Mouse (Mus musculus) bone marrow macrophage, adult 2 months (primary cell): ENCODE measurements around the gene Atp11b.

Experiments
- CTCF ChIP-seq: IDR thresholded peaks from 2 replicates; pipeline ENCODE4 v1.5.1; 2012; ENCODE audit warnings: low read depth, mild to moderate bottlenecking, low read length, moderate library complexity
- POLR2A ChIP-seq: IDR thresholded peaks from 2 replicates; pipeline ENCODE4 v1.6.1; 2012; ENCODE audit warnings: mild to moderate bottlenecking, low read depth, low read length, borderline replicate concordance

DNA sequence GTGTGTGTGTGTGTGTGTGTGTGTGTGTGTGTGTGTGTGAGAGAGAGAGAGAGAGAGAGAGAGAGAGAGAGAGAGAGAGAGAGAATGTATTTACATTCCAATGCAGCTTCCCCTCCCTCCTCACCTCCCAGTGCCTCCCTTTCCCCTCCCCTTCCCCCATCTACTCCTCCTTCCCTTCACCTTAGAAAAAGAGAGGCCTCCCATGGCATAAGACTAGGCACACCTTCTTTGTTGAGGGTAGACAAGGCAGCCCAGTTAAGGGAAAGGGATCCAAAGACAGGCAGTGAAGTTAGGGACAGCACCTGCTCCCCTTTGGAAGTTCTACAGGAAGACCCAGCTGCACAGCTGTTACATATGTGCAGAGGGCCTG is 21.1 kb upstream of the Atp11b start:
- no peak for TF ChIP-seq POLR2A
- TF ChIP-seq CTCF: no peak
